Mouse (Mus musculus): ENCODE data around the gene Lrrc1. TPM values are rescaled to one million over a fixed set of nuclear protein-coding genes. Genes with fewer than 3 reads are reported as not detected.

The Lrrc1 gene
- 18.2 and 18.9 TPM in 2 replicates for polyA plus RNA-seq (2014; fragmentation: Nextera tagmentation; extraction: Ambion mirVana)

GRCm38 (mm10) chr9:77544354-77545067 is at the start of gene Lrrc1:
TSS of gene Lrrc1 (minus strand) at chr9:77544870.
- Histone ChIP-seq H3K4me3 (ENCODE audit: control insufficient read depth in 1 of 2, insufficient read depth in 1 of 2, low read depth in 1 of 2, low read length in 2 of 2) (peak within 1 kb of the TSS; percentile 87 to 91), H3K9ac (ENCODE audit: low read length) (peak within 1 kb of the TSS; percentile 94), H3K27me3 (ENCODE audit: control insufficient read depth, insufficient read depth, low read length) (no peaks in the 10 kb centered on the region), H3K27ac (replicated peaks in 1 of 2; ENCODE audit: control insufficient read depth in 1 of 2, insufficient read depth in 1 of 2, low read depth in 2 of 2, low read length in 2 of 2) (peak within 1 kb of the TSS; percentile 77 to 84), H3K36me3 (ENCODE audit: control insufficient read depth, insufficient read depth, low read length) (no peaks in the 10 kb centered on the region), H3K4me1 (ENCODE audit: control insufficient read depth in 2 of 2, insufficient read depth in 2 of 2, low read length in 2 of 2) (peaks cover 8 to 12% of the 10 kb centered on the region in 2 experiments; a peak in 3 of 4 replicates), H3K4me2 (ENCODE audit: low read length) (peak within 1 kb of the TSS; percentile 97), H3K9me3 (ENCODE audit: control insufficient read depth, low read length) (no peaks in the 10 kb centered on the region)
- ATAC-seq (ENCODE audit: insufficient number of reproducible peaks, insufficient read depth, low FRiP score, low read depth), result peak; percentile 84
- WGBS, result under 1% methylated on average over 87 of the region's 88 CpGs

GRCm38 (mm10) chr9:77592423-77592822 is 47.8 kb upstream of the Lrrc1 start:
- no peaks in the 10 kb centered on the region for H3K36me3 ChIP-seq (ENCODE audit: control insufficient read depth, insufficient read depth, low read length)
- H3K27ac ChIP-seq (replicated peaks in 1 of 2; ENCODE audit: control insufficient read depth in 1 of 2, insufficient read depth in 1 of 2, low read depth in 2 of 2, low read length in 2 of 2), result no peak overlapping the region
- no peak overlapping the region for H3K9ac ChIP-seq (ENCODE audit: low read length)
- H3K4me3 ChIP-seq (ENCODE audit: control insufficient read depth in 1 of 2, insufficient read depth in 1 of 2, low read depth in 1 of 2, low read length in 2 of 2), result no peak overlapping the region
- WGBS, result 68% methylated on average over 4 of the region's 4 CpGs
- ATAC-seq (ENCODE audit: insufficient number of reproducible peaks, insufficient read depth, low FRiP score, low read depth), result no peak
- no peaks in the 10 kb centered on the region for H3K27me3 ChIP-seq (ENCODE audit: control insufficient read depth, insufficient read depth, low read length)
- H3K4me1 ChIP-seq (ENCODE audit: control insufficient read depth in 2 of 2, insufficient read depth in 2 of 2, low read length in 2 of 2), result peaks cover 0 to 10% of the 10 kb centered on the region in 2 experiments; a peak in 3 of 4 replicates
- H3K9me3 ChIP-seq (ENCODE audit: control insufficient read depth, low read length), result no peaks in the 10 kb centered on the region
- no peak overlapping the region for H3K4me2 ChIP-seq (ENCODE audit: low read length)

DNA sequence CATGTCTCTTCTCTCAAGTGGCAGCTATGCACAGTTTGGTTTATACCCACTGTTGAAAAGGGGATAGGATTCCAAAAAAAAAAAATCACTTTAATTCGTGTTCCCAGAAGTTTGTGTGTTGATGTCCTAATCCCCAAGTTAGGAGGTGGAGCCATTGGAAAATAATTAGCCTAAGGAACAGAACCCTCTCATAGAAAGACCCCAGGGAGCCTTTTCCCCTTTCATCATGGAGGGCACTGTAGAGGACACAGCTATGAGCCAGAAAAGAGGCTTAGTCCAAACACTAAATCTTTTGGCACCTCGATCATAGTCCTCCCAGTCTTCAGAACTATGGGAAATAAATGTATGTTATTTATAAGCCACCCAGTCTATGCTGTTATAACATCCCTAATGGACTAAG is 44.8 kb upstream of the Lrrc1 start:
- Histone ChIP-seq H3K36me3 (ENCODE audit: control insufficient read depth, insufficient read depth, low read length) (no peaks in the 10 kb centered on the region), H3K9ac (ENCODE audit: low read length) (no peak overlapping the region), H3K9me3 (ENCODE audit: control insufficient read depth, low read length) (no peaks in the 10 kb centered on the region), H3K4me2 (ENCODE audit: low read length) (no peak overlapping the region), H3K4me1 (ENCODE audit: control insufficient read depth in 2 of 2, insufficient read depth in 2 of 2, low read length in 2 of 2) (0 out of 4 replicates have a peak, but pooled peaks cover 0 to 3% of the 10 kb centered on the region in 2 experiments), H3K27ac (replicated peaks in 1 of 2; ENCODE audit: control insufficient read depth in 1 of 2, insufficient read depth in 1 of 2, low read depth in 2 of 2, low read length in 2 of 2) (no peak overlapping the region), H3K4me3 (ENCODE audit: control insufficient read depth in 1 of 2, insufficient read depth in 1 of 2, low read depth in 1 of 2, low read length in 2 of 2) (no peak overlapping the region), H3K27me3 (ENCODE audit: control insufficient read depth, insufficient read depth, low read length) (no peaks in the 10 kb centered on the region)
- 66% methylated on average over 2 of the region's 2 CpGs for WGBS
- ATAC-seq (ENCODE audit: insufficient number of reproducible peaks, insufficient read depth, low FRiP score, low read depth), result no peak

- 0 out of 4 replicates have a peak, but pooled peaks cover 0 to 3% of the 10 kb centered on the region in 2 experiments for H3K4me1 ChIP-seq (ENCODE audit: control insufficient read depth in 2 of 2, insufficient read depth in 2 of 2, low read length in 2 of 2)
- H3K36me3 ChIP-seq (ENCODE audit: control insufficient read depth, insufficient read depth, low read length), result no peaks in the 10 kb centered on the region
- H3K4me2 ChIP-seq (ENCODE audit: low read length), result no peak overlapping the region
- no peak overlapping the region for H3K9ac ChIP-seq (ENCODE audit: low read length)
- WGBS, result 84% methylated on average over 7 of the region's 7 CpGs
- no peak overlapping the region for H3K4me3 ChIP-seq (ENCODE audit: control insufficient read depth in 1 of 2, insufficient read depth in 1 of 2, low read depth in 1 of 2, low read length in 2 of 2)
- no peak overlapping the region for H3K27ac ChIP-seq (replicated peaks in 1 of 2; ENCODE audit: control insufficient read depth in 1 of 2, insufficient read depth in 1 of 2, low read depth in 2 of 2, low read length in 2 of 2)
- no peaks in the 10 kb centered on the region for H3K27me3 ChIP-seq (ENCODE audit: control insufficient read depth, insufficient read depth, low read length)
- ATAC-seq (ENCODE audit: insufficient number of reproducible peaks, insufficient read depth, low FRiP score, low read depth), result no peak
- no peaks in the 10 kb centered on the region for H3K9me3 ChIP-seq (ENCODE audit: control insufficient read depth, low read length)
Observed at GRCm38 (mm10) chr9:77587616-77588015, 42.9 kb upstream of the Lrrc1 start.

DNA sequence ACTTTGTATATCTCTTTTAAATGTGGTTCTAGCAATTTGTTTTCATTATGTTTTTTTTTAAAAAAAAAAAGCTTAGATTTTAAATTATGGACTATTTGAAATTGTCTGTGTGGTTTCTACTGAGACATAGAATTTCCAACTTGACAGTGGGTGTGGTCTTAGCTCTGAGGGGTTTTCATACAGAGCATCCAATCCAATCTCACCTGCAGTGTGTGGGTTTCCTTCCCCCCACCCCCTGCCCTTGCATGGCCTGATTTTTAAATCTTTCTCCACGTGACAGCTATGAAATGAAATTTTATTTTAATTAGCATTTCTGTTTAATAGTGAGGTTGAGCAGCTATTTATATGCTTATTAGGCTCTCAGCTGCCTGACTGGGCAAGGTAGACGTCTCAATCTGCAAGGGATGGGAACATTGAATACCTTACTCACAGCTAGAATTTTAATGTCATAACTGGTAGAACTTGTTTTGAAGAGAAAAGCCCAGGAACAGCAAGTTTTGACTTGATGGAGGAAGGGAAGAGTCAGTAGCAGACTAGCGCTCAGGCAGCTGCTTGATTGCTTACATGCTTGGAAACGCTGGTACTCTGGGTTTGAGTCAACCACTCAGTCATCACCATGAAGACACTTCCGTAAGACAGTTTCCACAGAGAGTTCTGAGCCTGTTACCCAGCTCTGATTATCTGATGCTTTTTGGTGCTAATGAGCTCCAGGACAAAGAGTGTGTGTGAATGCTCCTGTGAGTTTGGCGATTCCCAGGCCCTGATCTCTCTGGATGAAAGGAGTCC is 42.3 kb upstream of the Lrrc1 start:
- 63% methylated on average over 6 of the region's 6 CpGs for WGBS
- ATAC-seq (ENCODE audit: insufficient number of reproducible peaks, insufficient read depth, low FRiP score, low read depth), result no peak
- Histone ChIP-seq H3K4me2 (ENCODE audit: low read length) (no peak overlapping the region), H3K9me3 (ENCODE audit: control insufficient read depth, low read length) (no peaks in the 10 kb centered on the region), H3K27ac (replicated peaks in 1 of 2; ENCODE audit: control insufficient read depth in 1 of 2, insufficient read depth in 1 of 2, low read depth in 2 of 2, low read length in 2 of 2) (no peak overlapping the region), H3K36me3 (ENCODE audit: control insufficient read depth, insufficient read depth, low read length) (no peaks in the 10 kb centered on the region), H3K9ac (ENCODE audit: low read length) (no peak overlapping the region), H3K4me1 (ENCODE audit: control insufficient read depth in 2 of 2, insufficient read depth in 2 of 2, low read length in 2 of 2) (0 out of 4 replicates have a peak, but pooled peaks cover 0 to 3% of the 10 kb centered on the region in 2 experiments), H3K27me3 (ENCODE audit: control insufficient read depth, insufficient read depth, low read length) (no peaks in the 10 kb centered on the region), H3K4me3 (ENCODE audit: control insufficient read depth in 1 of 2, insufficient read depth in 1 of 2, low read depth in 1 of 2, low read length in 2 of 2) (no peak overlapping the region)

DNA sequence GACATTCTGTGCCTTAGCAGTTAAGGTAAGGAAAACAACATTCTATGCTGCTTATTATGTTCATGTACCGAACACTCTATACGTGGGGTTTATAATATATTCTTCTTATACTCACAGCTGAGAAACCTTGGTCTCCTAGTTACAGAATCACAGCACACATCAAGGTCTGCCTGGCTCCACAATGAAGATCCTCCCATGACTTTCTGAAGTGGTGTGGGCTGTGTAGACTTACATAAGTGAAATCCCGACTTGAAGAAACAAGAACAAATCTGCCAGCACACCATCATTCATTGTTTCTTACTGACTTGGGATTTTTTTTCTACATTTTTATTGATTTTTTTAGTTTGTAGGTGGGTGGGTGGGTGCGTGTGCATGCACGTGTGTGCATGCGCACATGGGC is 40.1 kb upstream of the Lrrc1 start:
- Histone ChIP-seq H3K4me1 (ENCODE audit: control insufficient read depth in 2 of 2, insufficient read depth in 2 of 2, low read length in 2 of 2) (no peaks in the 10 kb centered on the region), H3K36me3 (ENCODE audit: control insufficient read depth, insufficient read depth, low read length) (no peaks in the 10 kb centered on the region), H3K4me3 (ENCODE audit: control insufficient read depth in 1 of 2, insufficient read depth in 1 of 2, low read depth in 1 of 2, low read length in 2 of 2) (no peak overlapping the region), H3K4me2 (ENCODE audit: low read length) (no peak overlapping the region), H3K9ac (ENCODE audit: low read length) (no peak overlapping the region), H3K9me3 (ENCODE audit: control insufficient read depth, low read length) (no peaks in the 10 kb centered on the region), H3K27ac (replicated peaks in 1 of 2; ENCODE audit: control insufficient read depth in 1 of 2, insufficient read depth in 1 of 2, low read depth in 2 of 2, low read length in 2 of 2) (no peak overlapping the region), H3K27me3 (ENCODE audit: control insufficient read depth, insufficient read depth, low read length) (no peaks in the 10 kb centered on the region)
- 84% methylated on average over 6 of the region's 6 CpGs for WGBS
- no peak for ATAC-seq (ENCODE audit: insufficient number of reproducible peaks, insufficient read depth, low FRiP score, low read depth)

DNA sequence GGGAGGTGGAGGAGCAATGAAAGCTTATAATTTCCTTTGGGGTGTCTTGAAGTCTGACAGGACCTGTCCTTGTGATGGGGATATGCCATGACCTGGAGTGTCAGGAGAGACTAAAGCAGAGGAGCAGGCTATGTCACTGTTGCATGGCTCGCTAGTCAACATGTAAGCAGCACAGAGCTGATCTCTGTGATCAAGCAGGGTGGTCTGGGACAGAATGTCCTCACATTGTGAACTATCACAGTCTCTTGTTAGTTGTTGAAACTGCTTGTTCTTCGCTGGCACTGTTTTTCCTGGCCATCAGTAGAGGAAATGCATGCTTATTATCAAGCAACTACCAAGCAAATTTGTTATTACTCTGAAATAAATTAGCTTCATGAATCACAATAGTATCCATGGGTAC is 38.6 kb upstream of the Lrrc1 start:
- H3K36me3 ChIP-seq (ENCODE audit: control insufficient read depth, insufficient read depth, low read length), result no peaks in the 10 kb centered on the region
- no peaks in the 10 kb centered on the region for H3K27me3 ChIP-seq (ENCODE audit: control insufficient read depth, insufficient read depth, low read length)
- H3K4me2 ChIP-seq (ENCODE audit: low read length), result no peak overlapping the region
- H3K9me3 ChIP-seq (ENCODE audit: control insufficient read depth, low read length), result no peaks in the 10 kb centered on the region
- H3K9ac ChIP-seq (ENCODE audit: low read length), result no peak overlapping the region
- WGBS, result 79% methylated on average over 2 of the region's 2 CpGs
- ATAC-seq (ENCODE audit: insufficient number of reproducible peaks, insufficient read depth, low FRiP score, low read depth), result no peak
- H3K27ac ChIP-seq (replicated peaks in 1 of 2; ENCODE audit: control insufficient read depth in 1 of 2, insufficient read depth in 1 of 2, low read depth in 2 of 2, low read length in 2 of 2), result no peak overlapping the region
- no peaks in the 10 kb centered on the region for H3K4me1 ChIP-seq (ENCODE audit: control insufficient read depth in 2 of 2, insufficient read depth in 2 of 2, low read length in 2 of 2)
- H3K4me3 ChIP-seq (ENCODE audit: control insufficient read depth in 1 of 2, insufficient read depth in 1 of 2, low read depth in 1 of 2, low read length in 2 of 2), result no peak overlapping the region

Measured in heart, embryonic 14.5 days (tissue).